Mouse (Mus musculus) embryo, embryonic 11 days (tissue): Measurements from ENCODE around the gene Vil1.

Source experiments
- DNase-seq: peaks from one replicate; pipeline ENCODE4 v3.0.0-alpha.2; 2015

Vil1 gene

DNA sequence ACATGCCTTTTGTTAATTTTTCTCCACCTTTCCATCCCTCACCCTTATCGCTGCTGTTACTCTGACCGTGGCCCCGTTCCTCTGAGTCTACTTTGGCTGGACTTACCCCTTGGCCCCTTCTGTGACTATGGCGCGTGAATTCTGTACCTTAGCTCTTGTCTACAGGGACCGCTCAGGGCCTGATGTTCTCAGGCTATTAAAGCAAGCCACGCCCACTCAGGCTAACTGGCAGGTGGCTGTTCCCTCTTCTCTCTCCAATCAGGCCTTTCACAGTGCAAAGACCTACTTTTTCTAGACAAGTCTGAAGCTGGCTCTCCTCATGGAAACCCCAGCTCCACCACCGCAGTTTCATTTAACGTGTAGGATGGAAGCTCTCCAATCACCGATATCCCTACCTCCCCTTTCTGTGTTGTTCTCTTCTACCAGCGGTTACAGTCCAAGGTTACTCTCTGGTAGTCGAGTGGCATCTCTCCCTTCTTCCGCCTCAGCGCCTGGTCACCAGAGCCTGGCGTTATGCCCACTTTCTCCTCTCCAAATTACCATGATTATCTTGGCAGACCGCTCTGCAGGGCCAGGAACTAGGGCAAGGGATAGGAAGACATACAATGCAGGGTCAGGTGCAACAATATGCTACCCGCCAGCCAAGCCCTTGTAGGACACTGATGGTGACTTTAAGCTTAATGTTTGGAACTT lies 9.7 kb downstream of the Vil1 start:
- DNase-seq: no peak

- DNase-seq: no peak
Observed at GRCm38 (mm10) chr1:74419440-74419794, 10.2 kb downstream of the Vil1 start.

GRCm38 (mm10) chr1:74423147-74423546 lies 14.0 kb downstream of the Vil1 start:
- DNase-seq: peak; percentile 34

GRCm38 (mm10) chr1:74425845-74426244 lies 16.7 kb downstream of the Vil1 start:
- no peak for DNase-seq

DNA sequence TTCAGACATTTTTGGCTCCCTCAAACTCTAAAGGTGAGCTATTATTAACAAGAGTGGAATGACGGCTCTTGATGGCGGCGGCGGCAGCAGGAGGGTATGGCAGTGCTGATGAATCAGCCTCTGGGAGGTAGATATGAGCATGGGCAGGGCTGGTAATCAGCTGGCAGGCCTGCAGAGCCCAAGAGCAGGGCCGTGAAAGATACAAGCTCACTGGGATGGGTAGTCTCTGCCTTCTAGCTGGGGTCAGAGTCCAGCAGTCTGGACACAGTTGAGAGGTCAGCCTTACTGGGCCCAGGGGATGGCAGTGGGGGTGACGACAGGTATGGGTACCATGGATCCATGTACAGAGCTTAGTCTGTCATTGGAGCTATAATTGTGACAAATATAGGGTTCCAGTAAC lies 24.0 kb downstream of the Vil1 start:
- no peak for DNase-seq

DNA sequence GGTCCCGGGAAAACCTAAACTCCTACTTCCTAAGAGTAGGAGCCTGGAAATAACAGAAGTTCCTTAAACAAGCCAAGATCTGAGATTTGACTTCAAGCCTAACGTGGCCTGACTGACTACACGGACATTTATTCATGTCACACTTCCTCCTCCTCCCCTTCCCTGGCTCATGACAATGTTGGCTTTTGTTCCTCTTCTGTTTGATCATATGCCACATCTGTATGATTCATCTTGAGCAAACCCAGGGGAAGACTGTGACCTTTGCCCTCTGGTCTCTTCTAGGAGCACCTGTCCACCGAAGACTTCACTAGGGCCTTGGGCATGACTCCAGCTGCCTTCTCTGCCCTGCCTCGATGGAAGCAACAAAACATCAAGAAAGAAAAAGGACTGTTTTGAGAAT lies 25.4 kb downstream of the Vil1 start:
- no peak for DNase-seq

DNA sequence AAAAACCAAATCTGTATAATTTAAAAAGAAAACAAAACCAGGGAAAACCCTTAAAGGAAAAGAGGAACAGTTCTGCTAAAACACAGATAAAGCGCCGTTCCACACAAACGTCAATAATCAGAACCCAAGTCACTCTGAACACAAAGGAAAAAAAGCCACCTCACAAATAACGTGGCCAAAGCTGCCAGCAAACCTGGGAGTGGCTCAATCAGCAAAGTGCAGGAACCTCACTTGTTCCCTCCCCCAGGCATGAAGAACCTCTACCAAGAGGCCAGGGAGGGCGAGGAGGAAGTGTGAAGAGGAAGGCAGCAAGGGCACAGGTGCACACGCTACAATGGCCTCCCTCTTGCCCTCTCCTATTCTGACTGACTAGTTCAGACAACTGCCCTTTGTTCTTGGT lies 26.4 kb downstream of the Vil1 start:
- DNase-seq: no peak

DNA sequence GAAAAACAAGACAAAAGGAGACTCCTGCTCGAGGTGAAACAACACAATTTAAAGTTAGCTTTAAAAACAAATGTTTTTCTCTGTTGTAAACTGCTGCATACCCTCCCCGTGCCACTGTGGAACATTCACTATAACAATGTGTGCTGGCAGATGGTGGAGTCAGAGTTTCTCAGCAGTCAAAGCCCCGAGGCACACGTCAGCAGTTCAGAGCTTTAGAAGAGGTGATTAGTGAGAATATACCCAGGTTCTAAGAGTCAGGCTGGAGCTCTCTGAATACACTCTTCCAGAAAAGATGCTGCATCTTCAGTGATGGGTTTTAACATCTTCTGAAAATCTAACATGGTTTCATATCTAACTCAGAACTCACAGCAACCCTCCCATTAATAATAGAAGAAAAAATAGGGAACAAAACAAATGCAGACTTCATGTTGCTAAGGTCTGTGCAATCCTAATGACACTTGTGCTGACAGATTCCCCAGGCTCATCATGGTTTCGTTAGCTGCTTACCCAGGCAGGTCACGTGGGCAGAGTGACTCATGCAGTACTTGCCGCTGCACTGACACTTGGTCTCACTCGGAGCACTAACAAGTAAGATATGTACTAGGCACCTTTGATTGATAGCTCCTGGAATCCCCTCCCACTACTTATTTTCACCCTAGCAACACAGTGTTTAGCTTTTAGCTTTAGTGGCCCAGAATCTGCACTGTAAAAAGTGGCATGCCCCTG lies 28.7 kb downstream of the Vil1 start:
- no peak for DNase-seq

DNA sequence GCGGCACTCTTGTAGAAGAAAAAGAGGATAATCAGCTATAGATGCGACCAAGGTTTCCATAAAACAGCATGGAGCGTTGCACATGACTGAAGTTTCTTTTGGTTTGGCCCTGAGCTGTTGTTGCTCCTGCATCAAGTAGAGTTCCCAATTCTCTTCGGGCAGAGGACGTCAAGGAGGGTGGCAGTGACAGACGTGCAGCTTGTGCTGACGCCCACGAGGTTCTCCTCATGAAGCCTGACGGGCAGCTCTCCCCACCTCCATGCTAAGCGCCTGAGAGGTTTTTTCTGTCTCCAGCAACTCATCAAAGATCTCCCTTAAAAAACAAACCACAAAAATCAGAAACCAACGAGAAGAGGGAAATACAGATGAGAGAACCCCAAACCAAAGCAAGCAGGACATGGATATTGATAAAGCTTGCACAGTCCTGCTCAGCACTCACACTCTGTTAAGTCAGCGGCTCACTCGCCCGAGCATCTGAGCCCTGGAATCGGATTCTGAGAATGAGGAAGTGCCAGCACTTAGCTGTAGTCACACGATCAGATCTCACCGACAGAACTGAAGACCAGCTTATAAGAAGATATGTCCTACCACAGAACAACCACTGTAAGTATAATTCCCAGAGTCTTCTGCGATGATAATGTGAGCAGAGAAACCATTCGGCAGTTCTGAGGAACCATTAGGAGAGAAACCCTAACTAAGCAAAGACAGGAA lies 30.1 kb downstream of the Vil1 start:
- no peak for DNase-seq

- DNase-seq: no peak
Observed at GRCm38 (mm10) chr1:74444538-74444937, 35.4 kb downstream of the Vil1 start.

GRCm38 (mm10) chr1:74452611-74453045 lies 43.5 kb downstream of the Vil1 start:
- peak; percentile 30 for DNase-seq

- peak; percentile 58 for DNase-seq
Observed at GRCm38 (mm10) chr1:74460273-74460672, 51.1 kb downstream of the Vil1 start.
